Mouse (Mus musculus): ENCODE results near the gene Gm20219.

DNA sequence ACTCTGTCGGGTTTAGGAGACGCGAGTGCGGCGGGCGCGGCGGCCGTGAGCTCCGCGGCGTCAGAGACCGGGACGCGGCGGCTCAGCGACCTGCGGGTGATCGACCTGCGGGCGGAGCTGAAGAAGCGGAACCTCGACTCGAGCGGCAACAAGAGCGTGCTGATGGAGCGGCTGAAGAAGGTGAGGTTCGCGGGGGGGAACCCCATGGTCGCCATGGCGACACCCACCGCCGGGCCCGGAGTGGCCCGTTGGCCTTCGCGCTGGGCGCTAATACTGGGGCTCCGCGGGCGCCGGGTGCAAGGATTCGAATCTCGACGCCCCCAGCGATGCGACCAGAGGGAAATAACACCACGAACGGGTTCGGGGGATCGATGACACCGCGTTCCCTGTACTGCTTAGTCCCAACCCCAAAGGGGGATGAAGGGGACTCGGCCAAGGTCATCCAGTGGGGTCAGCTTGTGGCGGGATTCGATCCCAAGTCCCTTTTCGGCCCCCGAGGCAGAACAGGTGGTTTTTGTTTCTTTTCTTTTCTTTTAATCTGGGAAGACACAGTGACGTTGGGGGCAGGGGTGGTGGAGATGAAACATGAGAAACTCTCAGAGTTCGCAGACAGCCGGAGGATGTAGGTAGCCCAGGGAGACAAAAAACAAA, 31.1 kb upstream of the Gm20219 start:
- TF ChIP-seq GATA1 (IDR thresholded peaks at IDR 0.05; ENCODE audit: low read length) (no peak), TAL1 (IDR thresholded peaks at IDR 0.05; ENCODE audit: low read length) (no peak)

Data from erythroblast, embryonic 14.5 days (primary cell).